Mouse (Mus musculus) limb, embryonic 10.5 days (tissue): ENCODE results near the gene Abraxas1. TPM values are rescaled to one million over a fixed set of nuclear protein-coding genes. Genes with fewer than 3 reads are reported as not detected.
A peak's percentile ranks its signal among the peaks of the same experiment; 100 is the strongest.

Source experiments
- DNase-seq: peaks from one replicate; pipeline ENCODE4 v3.0.0-alpha.2; 2017; ENCODE audit warnings: low spot score
- H3K27ac ChIP-seq: fragments of 300-500 bp; sonication (generic); 2 replicates; pipeline ENCODE4 v1.5.1; 2016; ENCODE audit warnings: mild to moderate bottlenecking
- H3K27me3 ChIP-seq: fragments of 300-500 bp; sonication (generic); 2 replicates; pipeline ENCODE4 v1.6.1; 2016; ENCODE audit warnings: low read depth, mild to moderate bottlenecking; ENCODE audit not compliant: poor library complexity, severe bottlenecking
- H3K36me3 ChIP-seq: fragments of 300-500 bp; sonication (generic); 2 replicates; pipeline ENCODE4 v1.6.1; 2016; ENCODE audit warnings: mild to moderate bottlenecking, moderate library complexity
- H3K4me1 ChIP-seq: fragments of 300-500 bp; sonication (generic); 2 replicates; pipeline ENCODE4 v1.6.1; 2016
- H3K4me3 ChIP-seq: fragments of 300-500 bp; sonication (generic); 2 replicates; pipeline ENCODE4 v1.5.1; 2016; ENCODE audit warnings: mild to moderate bottlenecking, moderate library complexity
- H3K9me3 ChIP-seq: fragments of 300-500 bp; sonication (generic); replicated peaks from 2 replicates; pipeline ENCODE4 v1.6.1; 2016; ENCODE audit warnings: mild to moderate bottlenecking
- WGBS: fragments of 180-500 bp; shearing (Covaris S2); methylation state at CpG from one replicate; pipeline ENCODE4 v1.1.7; 2016; 5-methylcytosine and 5-hydroxymethylcytosine counted together
- polyA plus RNA-seq: library from polyadenylated mRNA; unstranded; fragments of >200 nt; fragmentation: Nextera tagmentation; extraction: Ambion mirVana; gene quantifications from 2 replicates; pipeline ENCODE4 v1.2.1, GENCODE M21; 2016

The Abraxas1 gene
- polyA plus RNA-seq, 1 experiment from 2014 or later = 32.3 TPM

DNA sequence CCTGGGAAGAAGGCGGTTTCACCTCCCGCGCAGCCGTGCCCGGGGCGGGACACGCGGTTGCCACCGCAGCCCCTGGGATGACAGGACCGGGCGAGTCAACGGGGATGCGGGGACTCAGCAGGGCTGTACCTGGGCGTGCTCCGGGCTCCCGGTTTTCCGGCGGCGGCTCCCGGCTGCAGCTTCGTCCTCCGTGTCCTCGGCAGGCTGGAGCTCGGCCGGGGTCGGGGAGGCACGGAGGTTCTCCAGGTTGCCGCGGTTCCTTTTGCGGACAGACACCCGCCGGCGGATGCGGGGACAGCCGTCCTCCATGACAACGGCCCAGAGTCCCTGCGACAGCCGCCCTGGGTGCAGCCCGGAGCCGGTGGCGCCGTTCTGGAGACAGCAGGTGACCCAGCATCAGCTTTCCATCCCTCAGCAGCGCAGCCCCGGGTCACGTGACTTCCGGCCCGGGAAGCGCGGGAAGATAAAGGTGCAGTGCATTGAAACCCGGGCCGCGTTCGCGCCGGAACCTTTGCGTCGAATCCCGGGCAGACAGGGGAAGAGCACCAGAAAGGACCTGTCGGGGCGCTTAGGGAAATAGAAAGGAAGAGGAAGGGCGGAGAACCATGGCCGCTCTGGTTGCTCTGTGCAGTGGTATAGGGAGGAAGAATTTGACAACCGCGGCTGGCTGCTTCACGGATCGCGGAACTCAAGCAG is 22.5 kb downstream of the Abraxas1 start, which contains the start of the genes Helq and Mrps18c:
Helq (minus strand) TSS at position 434 of the 696 bp plus-strand sequence.
Mrps18c (plus strand) TSS at position 463 of the 696 bp plus-strand sequence.
- under 1% methylated on average over 67 of the region's 67 CpGs for WGBS
- Histone ChIP-seq H3K4me1 (peaks cover 16% of the 10 kb centered on the region), H3K9me3 (no peaks in the 10 kb centered on the region), H3K36me3 (peaks cover 48% of the 10 kb centered on the region), H3K27ac (peak within 1 kb of the TSS; percentile 89), H3K4me3 (peak within 1 kb of the TSS; percentile 94), H3K27me3 (no peaks in the 10 kb centered on the region)
- DNase-seq = peak; percentile 98

DNA sequence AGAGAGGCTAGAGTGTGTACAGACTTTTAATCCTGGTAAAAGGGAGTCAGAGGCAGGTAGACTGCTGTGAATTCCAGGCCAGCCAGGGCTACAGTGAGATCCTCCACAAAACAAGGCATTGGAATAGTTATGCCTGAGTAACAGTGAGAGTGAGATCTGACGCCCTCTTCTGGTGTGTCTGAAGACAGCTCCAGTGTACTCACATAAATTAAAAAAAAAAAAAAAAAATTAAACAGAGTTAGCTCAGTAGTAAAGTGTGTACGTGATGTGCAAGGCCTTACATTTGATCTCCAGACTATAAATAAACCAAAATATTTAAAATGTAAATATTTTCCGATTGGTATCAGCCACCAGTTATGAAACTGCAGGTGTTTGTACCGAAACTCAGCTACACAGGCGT is 26.7 kb downstream of the Abraxas1 start:
- Histone ChIP-seq H3K27me3 (no peaks in the 10 kb centered on the region), H3K4me1 (peaks cover 11% of the 10 kb centered on the region), H3K36me3 (peaks cover 72% of the 10 kb centered on the region), H3K4me3 (no peak overlapping the region), H3K27ac (no peak overlapping the region), H3K9me3 (no peaks in the 10 kb centered on the region)
- WGBS = 87% methylated on average over 5 of the region's 5 CpGs
- DNase-seq = no peak

DNA sequence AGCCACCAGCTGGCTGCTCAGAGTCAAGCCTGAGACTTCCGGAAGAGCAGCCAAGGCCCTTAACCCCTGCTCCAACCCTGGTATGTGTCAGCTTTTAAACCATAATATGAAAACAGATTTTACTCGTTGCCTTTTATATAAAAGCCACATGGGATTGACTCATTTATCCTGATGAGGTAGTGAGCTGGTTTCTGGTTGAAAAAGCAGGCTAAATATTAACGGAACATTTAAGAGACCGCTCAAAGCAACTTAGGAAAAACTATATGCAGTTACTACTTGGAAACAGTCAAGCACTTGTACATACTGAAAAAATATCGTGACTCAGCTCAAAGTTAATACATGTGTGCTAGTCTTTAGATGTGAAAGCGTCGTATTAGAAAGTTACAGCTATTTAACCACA is 28.5 kb downstream of the Abraxas1 start:
- H3K9me3 ChIP-seq = no peaks in the 10 kb centered on the region
- no peaks in the 10 kb centered on the region for H3K27me3 ChIP-seq
- no peak for DNase-seq
- H3K36me3 ChIP-seq = peaks cover 91% of the 10 kb centered on the region
- no peak overlapping the region for H3K27ac ChIP-seq
- H3K4me1 ChIP-seq = peaks cover 3% of the 10 kb centered on the region
- WGBS = 92% methylated on average over 7 of the region's 7 CpGs
- H3K4me3 ChIP-seq = no peak overlapping the region

DNA sequence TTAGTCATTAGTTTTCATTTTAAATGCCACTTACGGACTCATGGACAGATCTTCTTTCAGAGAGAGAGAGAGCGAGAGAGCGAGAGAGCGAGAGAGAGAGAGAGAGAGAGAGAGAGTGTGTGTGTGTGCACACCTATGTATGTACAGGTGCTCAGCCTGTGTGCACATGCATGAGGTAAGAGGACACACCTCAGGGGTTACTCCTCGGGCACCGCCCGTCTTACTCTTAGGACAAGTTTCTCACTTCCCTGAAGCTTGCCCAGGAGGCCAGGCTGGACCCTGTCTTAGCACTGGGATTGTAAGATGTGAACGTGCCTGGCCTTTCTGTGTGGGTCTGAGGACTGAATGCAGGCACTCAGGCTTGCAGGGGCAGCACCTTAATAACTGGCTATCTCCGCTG is 33.2 kb downstream of the Abraxas1 start:
- peaks cover 98% of the 10 kb centered on the region for H3K36me3 ChIP-seq
- no peaks in the 10 kb centered on the region for H3K4me1 ChIP-seq
- H3K9me3 ChIP-seq = no peaks in the 10 kb centered on the region
- 92% methylated on average over 9 of the region's 9 CpGs for WGBS
- no peak for DNase-seq
- no peaks in the 10 kb centered on the region for H3K27me3 ChIP-seq
- H3K4me3 ChIP-seq = no peak overlapping the region
- H3K27ac ChIP-seq = no peak overlapping the region

DNA sequence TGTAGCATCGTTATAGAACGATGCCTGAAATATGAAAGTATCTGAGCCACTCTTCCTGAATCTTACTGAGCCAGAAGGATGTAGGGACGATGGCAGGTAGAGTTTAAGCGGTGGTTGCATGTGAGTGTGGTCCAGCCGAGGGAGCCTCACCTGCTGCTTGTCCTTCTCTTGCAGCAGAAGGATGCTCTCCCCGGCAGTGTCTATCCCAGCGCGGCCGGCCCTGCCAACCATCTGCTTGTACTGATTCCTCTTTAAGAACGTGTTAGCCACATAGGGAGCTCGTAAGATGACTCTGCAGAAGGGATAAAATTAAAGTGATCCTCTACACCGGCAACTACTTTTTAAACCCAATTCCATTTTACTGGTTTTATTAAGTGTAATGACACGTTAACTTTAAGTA is 41.8 kb downstream of the Abraxas1 start:
- no peak overlapping the region for H3K4me3 ChIP-seq
- no peak for DNase-seq
- H3K27me3 ChIP-seq = no peaks in the 10 kb centered on the region
- H3K9me3 ChIP-seq = no peaks in the 10 kb centered on the region
- peaks cover 98% of the 10 kb centered on the region for H3K36me3 ChIP-seq
- H3K4me1 ChIP-seq = no peaks in the 10 kb centered on the region
- H3K27ac ChIP-seq = no peak overlapping the region
- WGBS = 97% methylated on average over 13 of the region's 13 CpGs

DNA sequence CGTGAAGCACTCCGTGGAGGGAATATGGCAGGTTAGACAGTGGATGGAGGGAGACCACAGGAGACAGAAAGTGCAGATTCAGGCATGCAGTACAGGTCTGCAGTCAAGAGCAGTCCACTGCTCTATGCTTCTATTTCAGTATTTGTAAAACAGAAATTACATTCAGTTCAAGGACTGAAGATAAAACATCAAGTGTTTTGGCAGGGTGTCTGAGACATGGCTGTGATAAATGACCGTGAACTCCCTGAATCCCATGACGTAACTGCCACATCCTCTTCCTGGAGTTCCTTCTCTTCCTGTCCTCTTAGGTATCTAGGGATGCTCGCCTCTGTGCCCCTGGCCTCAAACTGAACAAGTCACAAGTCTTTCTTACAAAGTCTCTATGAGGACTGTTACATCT is 43.9 kb downstream of the Abraxas1 start:
- DNase-seq = no peak
- Histone ChIP-seq H3K9me3 (no peaks in the 10 kb centered on the region), H3K36me3 (peaks cover 98% of the 10 kb centered on the region), H3K4me3 (no peak overlapping the region), H3K27ac (no peak overlapping the region), H3K4me1 (no peaks in the 10 kb centered on the region), H3K27me3 (no peaks in the 10 kb centered on the region)
- 92% methylated on average over 5 of the region's 5 CpGs for WGBS

DNA sequence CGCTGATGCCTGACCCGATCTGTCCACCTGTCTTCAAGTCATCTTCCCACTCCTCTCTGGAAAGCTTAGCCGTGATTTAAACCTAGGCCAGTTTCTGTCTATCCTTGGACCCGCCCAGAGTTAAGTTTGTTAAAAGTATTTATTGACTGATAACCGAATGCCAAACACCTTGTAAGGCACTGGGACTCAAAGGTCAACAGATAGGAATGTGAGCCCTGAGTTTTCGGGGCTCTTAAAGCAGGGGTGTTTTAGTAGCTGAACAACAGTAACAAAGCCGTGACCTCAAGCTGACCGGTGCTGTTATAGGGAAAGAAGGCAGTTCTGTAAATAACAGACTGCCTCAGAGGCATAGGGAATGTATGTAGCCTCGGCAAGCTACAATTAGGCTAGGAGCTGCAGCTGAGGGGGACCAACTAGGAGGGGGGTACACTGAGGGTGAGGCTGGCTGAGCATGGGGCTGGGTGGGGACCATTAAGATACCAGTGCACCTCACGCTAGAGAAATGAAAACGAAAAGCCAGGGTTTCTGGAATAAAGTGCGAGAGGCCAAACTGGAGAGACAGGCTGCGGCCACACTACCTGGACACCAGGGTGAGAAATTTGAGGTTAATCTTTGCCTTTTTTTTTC is 44.9 kb downstream of the Abraxas1 start:
- 89% methylated on average over 13 of the region's 13 CpGs for whole genome bisulfite sequencing
- Histone ChIP-seq H3K4me1 (no peaks in the 10 kb centered on the region), H3K9me3 (no peaks in the 10 kb centered on the region), H3K27me3 (no peaks in the 10 kb centered on the region), H3K27ac (no peak overlapping the region), H3K36me3 (peaks cover 98% of the 10 kb centered on the region), H3K4me3 (no peak overlapping the region)
- no peak for DNase-seq

DNA sequence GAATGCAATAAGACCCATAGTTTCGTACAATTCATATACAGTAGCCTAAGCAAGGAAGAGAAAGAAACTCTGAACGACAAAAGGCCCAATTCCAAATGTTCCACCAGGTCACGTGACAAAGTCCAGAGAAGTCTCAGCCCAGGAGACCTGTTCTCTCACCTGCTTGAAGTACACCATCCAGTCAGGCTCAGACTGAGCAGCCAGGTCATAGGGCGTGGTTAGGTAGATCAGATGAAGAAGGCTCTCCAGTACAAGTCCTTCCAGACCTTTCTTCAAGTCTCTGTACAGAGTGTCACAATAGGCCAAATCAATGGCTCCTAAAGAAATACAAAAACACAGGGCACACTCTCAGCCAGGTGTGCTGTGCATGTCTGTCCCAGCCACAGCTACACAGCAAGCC is 49.2 kb downstream of the Abraxas1 start:
- no peaks in the 10 kb centered on the region for H3K4me1 ChIP-seq
- WGBS = 94% methylated on average over 4 of the region's 4 CpGs
- peaks cover 99% of the 10 kb centered on the region for H3K36me3 ChIP-seq
- H3K27me3 ChIP-seq = no peaks in the 10 kb centered on the region
- H3K4me3 ChIP-seq = no peak overlapping the region
- H3K9me3 ChIP-seq = no peaks in the 10 kb centered on the region
- no peak overlapping the region for H3K27ac ChIP-seq
- no peak for DNase-seq

DNA sequence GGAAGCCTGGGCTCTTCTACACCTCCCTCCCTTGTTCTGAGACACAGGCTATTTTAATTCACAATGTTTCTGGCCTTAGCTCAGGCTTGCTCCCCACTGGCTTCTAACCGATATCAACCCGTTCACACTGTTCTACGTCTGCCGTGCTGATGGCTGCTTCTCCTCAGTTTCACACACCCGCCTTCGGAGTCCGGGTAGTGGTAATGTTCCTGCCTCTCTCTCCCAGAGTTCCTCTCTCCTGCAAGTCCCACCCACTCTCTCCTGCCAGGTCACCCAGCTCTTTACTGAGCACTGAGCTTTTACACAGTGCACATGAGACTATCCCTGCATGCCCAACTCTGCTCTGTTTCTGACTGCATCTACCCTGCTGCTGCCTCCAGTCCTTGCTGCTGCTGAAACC is 54.7 kb downstream of the Abraxas1 start:
- peaks cover 96% of the 10 kb centered on the region for H3K36me3 ChIP-seq
- no peaks in the 10 kb centered on the region for H3K9me3 ChIP-seq
- no peak overlapping the region for H3K27ac ChIP-seq
- H3K4me1 ChIP-seq = no peaks in the 10 kb centered on the region
- DNase-seq = no peak
- no peaks in the 10 kb centered on the region for H3K27me3 ChIP-seq
- H3K4me3 ChIP-seq = no peak overlapping the region
- 95% methylated on average over 7 of the region's 7 CpGs for WGBS

DNA sequence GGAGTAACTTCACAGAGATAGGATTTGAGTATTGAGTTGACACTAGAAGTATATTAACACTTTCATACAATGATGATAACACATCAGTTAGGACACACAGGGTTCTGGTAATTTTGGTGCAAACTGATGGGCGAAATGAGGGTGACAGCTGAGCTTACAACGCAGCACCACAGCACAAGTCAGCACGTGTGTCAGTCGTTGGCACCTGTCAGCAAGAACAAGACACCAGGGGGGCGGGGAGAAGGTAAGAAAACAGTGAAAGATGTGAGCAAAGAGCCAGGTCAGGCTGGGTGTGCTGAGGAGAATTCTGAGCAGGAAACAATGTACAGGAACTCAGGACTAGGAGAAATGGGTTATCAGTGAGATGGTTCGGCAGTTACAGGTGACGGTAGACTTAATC is 59.0 kb downstream of the Abraxas1 start:
- no peak for DNase-seq
- H3K27me3 ChIP-seq = no peaks in the 10 kb centered on the region
- peaks cover 64% of the 10 kb centered on the region for H3K36me3 ChIP-seq
- H3K4me3 ChIP-seq = no peak overlapping the region
- 94% methylated on average over 7 of the region's 7 CpGs for WGBS
- H3K4me1 ChIP-seq = no peaks in the 10 kb centered on the region
- no peaks in the 10 kb centered on the region for H3K9me3 ChIP-seq
- H3K27ac ChIP-seq = no peak overlapping the region

DNA sequence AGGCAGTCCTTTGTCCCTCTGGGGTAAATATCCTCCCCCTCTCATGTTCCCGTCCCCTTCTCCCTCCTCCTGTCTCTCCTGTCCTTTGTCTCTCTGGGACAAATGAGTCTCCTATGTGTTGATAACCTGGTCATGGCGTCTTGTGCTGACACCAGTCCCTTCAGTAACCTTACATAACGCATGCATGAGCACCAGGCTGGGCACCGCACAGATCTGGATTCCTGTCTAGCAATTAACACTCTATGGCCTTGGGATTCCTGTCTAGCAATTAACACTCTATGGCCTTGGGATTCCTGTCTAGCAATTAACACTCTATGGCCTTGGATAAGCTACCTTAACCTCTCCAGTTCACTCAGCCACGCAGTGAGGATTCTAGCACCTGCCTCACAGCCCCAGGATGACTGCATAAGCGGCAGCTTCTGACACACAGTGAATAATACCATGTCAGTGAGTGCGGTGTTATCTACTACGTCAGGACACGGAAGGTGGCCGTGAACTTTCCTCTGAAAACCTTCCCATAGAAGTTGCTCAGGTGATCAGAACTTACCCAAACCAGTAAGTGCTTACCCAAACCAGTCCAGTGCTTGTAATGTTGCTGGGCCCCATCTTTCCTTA is 60.6 kb downstream of the Abraxas1 start:
- H3K27me3 ChIP-seq = no peaks in the 10 kb centered on the region
- H3K4me3 ChIP-seq = no peak overlapping the region
- H3K9me3 ChIP-seq = no peaks in the 10 kb centered on the region
- no peak for DNase-seq
- WGBS = 84% methylated on average over 10 of the region's 10 CpGs
- no peaks in the 10 kb centered on the region for H3K4me1 ChIP-seq
- peaks cover 49% of the 10 kb centered on the region for H3K36me3 ChIP-seq
- no peak overlapping the region for H3K27ac ChIP-seq

DNA sequence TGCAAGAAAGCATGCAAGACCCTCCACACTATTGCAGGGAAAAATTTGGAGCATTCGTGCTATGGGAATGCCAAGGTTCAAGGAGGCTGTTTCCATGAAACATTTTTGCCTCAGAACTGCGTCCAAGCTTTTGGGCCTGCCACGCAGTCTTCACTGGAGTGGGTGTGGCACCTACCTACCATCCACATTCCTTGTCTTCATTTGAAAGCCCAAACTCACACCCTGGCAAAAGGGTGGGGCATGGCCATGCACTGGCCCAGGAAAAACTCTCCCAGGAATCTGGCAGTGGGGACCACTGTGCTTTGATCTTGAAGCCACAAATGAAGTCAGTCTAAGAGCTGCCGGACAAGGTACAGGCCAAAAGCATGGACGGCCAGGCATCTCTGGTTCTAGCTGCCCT is 62.6 kb downstream of the Abraxas1 start:
- Histone ChIP-seq H3K4me1 (no peaks in the 10 kb centered on the region), H3K9me3 (no peaks in the 10 kb centered on the region), H3K27me3 (no peaks in the 10 kb centered on the region), H3K36me3 (peaks cover 28% of the 10 kb centered on the region), H3K27ac (no peak overlapping the region), H3K4me3 (no peak overlapping the region)
- no peak for DNase-seq
- WGBS = 94% methylated on average over 5 of the region's 5 CpGs
